Comparison of ENCODE assay signal across 7 mouse cellular contexts in genomic region chr4:133754871-133755765, GRCm38 (mm10). TPM values are rescaled to one million over a fixed set of nuclear protein-coding genes. Genes with fewer than 3 reads are reported as not detected.
DNase-seq lines count a peak whose midpoint lies in the region; ATAC-seq lines count a peak whose summit lies in the region.

No protein-coding gene starts in this region.

- peak overlapping the region; percentile 94 for H3K4me3 ChIP-seq in megakaryocyte, embryonic 14.5 days (replicated peaks)
- H3K4me3 ChIP-seq in embryonic facial prominence, embryonic 10.5 days: peak overlapping the region; percentile 92
- peak overlapping the region; percentile 100 for H3K4me3 ChIP-seq in intestine, embryonic 15.5 days (replicated peaks)
- H3K4me3 ChIP-seq in neural tube, embryonic 14.5 days (ENCODE audit: low read depth, low read length): peak overlapping the region; percentile 100

- H3K9ac ChIP-seq in intestine, embryonic 15.5 days: peak overlapping the region; percentile 100
- peak overlapping the region; percentile 100 for H3K9ac ChIP-seq in neural tube, embryonic 14.5 days (replicated peaks; ENCODE audit: low read depth, low read length)

- peak; percentile 43 for DNase-seq in embryonic facial prominence, embryonic 10.5 days (ENCODE audit: low spot score)
- no peak for DNase-seq in spleen, postnatal 36 days (ENCODE audit: low spot score in 2 of 2)
- no peak for DNase-seq in layer of hippocampus, adult 9-10 months (ENCODE audit: low spot score)

- H3K4me1 ChIP-seq in megakaryocyte, embryonic 14.5 days: peaks cover 37% of the 10 kb centered on the region
- peaks cover 48% of the 10 kb centered on the region for H3K4me1 ChIP-seq in embryonic facial prominence, embryonic 10.5 days
- peaks cover 23% of the 10 kb centered on the region for H3K4me1 ChIP-seq in intestine, embryonic 15.5 days (replicated peaks)
- H3K4me1 ChIP-seq in neural tube, embryonic 14.5 days (ENCODE audit: control insufficient read depth, insufficient read depth, low read length): peaks cover 26% of the 10 kb centered on the region

- H3K36me3 ChIP-seq in megakaryocyte, embryonic 14.5 days (replicated peaks; ENCODE audit: low read length): peaks cover 4% of the 10 kb centered on the region
- H3K36me3 ChIP-seq in embryonic facial prominence, embryonic 10.5 days (replicated peaks): peaks cover 10% of the 10 kb centered on the region; the same call in 1 of the 2 replicates
- H3K36me3 ChIP-seq in intestine, embryonic 15.5 days: no peaks in the 10 kb centered on the region
- no peaks in the 10 kb centered on the region for H3K36me3 ChIP-seq in neural tube, embryonic 14.5 days (ENCODE audit: control insufficient read depth, insufficient read depth, low read length)

- H3K4me2 ChIP-seq in intestine, embryonic 15.5 days (replicated peaks): peak overlapping the region; percentile 94
- peak overlapping the region; percentile 64 for H3K4me2 ChIP-seq in neural tube, embryonic 14.5 days (ENCODE audit: low read depth, low read length)

- no peaks in the 10 kb centered on the region for H3K9me3 ChIP-seq in megakaryocyte, embryonic 14.5 days
- no peaks in the 10 kb centered on the region for H3K9me3 ChIP-seq in embryonic facial prominence, embryonic 10.5 days
- no peaks in the 10 kb centered on the region for H3K9me3 ChIP-seq in intestine, embryonic 15.5 days
- H3K9me3 ChIP-seq in neural tube, embryonic 14.5 days (ENCODE audit: control insufficient read depth, low read length): no peaks in the 10 kb centered on the region

- no peaks in the 10 kb centered on the region for H3K27me3 ChIP-seq in megakaryocyte, embryonic 14.5 days (replicated peaks)
- no peaks in the 10 kb centered on the region for H3K27me3 ChIP-seq in embryonic facial prominence, embryonic 10.5 days (replicated peaks; ENCODE audit: low read depth, poor library complexity, severe bottlenecking)
- H3K27me3 ChIP-seq in intestine, embryonic 15.5 days (replicated peaks): no peaks in the 10 kb centered on the region
- H3K27me3 ChIP-seq in neural tube, embryonic 14.5 days (ENCODE audit: control insufficient read depth, insufficient read depth, low read length): no peaks in the 10 kb centered on the region

- H3K27ac ChIP-seq in embryonic facial prominence, embryonic 10.5 days (replicated peaks): peak overlapping the region; percentile 100
- peak overlapping the region; percentile 100 for H3K27ac ChIP-seq in intestine, embryonic 15.5 days
- peak overlapping the region; percentile 100 for H3K27ac ChIP-seq in neural tube, embryonic 14.5 days (ENCODE audit: low read depth, low read length)

- ATAC-seq in megakaryocyte, adult 5-6 weeks (ENCODE audit: poor library complexity, severe bottlenecking): no peak
- no peak for ATAC-seq in intestine, embryonic 15.5 days
- no peak for ATAC-seq in neural tube, embryonic 14.5 days (ENCODE audit: low read depth)

- 2% methylated on average over 10 of the region's 10 CpGs for WGBS in embryonic facial prominence, embryonic 10.5 days
- 15% methylated on average over 10 of the region's 10 CpGs for WGBS in intestine, embryonic 15.5 days
- 5% methylated on average over 10 of the region's 10 CpGs for WGBS in neural tube, embryonic 14.5 days

RNA-seq across cellular contexts. Expression of gene Arid1a, which starts 1.5 kb away (rescaled TPM):
- polyA plus RNA-seq in megakaryocyte, embryonic 14.5 days (2012; ENCODE audit: insufficient read depth, low replicate concordance): 29.1 and 51.7 TPM in 2 replicates
- 95.9 and 112 TPM in 2 replicates for total RNA-seq in megakaryocyte, adult 5-6 weeks (2015)
- total RNA-seq in megakaryocyte, adult 5-6 weeks (2017): 29.7 and 40.6 TPM in 2 replicates
- 38.9 and 40.0 TPM in 2 replicates for polyA plus RNA-seq in embryonic facial prominence, embryonic 10.5 days (2016; fragmentation: Nextera tagmentation; extraction: Ambion mirVana)
- polyA plus RNA-seq in intestine, embryonic 15.5 days (2015; fragmentation: Nextera tagmentation; extraction: Ambion mirVana): 21.6 and 24.9 TPM in 2 replicates
- 40.6 and 45.6 TPM in 2 replicates for polyA plus RNA-seq in neural tube, embryonic 14.5 days (2014; fragmentation: Nextera tagmentation; extraction: Ambion mirVana)
